Comparison of ENCODE assay signal across 9 mouse cellular contexts in the genomic region with DNA sequence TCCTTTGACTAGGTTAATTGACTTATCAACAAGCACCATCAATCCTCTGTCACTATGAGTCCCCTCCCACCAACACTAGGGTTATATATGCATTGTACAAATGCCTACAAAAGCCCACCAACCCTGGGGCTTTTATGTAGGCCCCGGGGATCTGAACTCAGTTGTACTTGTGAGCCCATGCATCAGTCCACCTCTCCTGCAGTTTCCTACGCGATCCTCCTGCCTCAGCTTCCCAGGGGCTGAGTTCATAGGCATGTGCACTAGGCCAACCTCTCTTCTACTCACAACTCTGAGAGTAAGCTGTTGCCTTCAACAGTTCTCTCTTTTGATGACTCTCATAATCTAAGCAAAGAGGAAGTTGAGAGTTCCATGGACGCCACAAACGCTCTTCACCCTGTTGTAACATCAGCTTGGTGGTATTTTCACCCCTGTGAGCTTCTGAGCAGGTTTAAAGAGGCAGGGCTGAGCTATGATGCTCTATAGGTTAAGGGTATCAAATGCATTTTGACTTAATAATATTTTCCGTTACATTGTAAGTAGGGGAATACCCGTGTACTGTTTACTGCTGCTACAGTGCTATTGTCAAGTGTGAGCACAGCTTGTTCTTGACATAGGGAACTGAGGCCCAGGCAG. TPM values are rescaled to one million over a fixed set of nuclear protein-coding genes. Genes with fewer than 3 reads are reported as not detected.
A peak's percentile ranks its signal among the peaks of the same experiment; 100 is the strongest.
DNase-seq lines count a peak whose midpoint lies in the region; ATAC-seq and TF ChIP-seq lines count a peak whose summit lies in the region.
"Had no signal": no experiment of that assay in that cellular context is flagged by ENCODE, and none has a peak within 500 bp of the region (broad histone marks: within the 10 kb centered on the region; RNA-seq: fewer than 3 reads in every experiment).

No protein-coding gene starts in this region.

- no peaks in the 10 kb centered on the region for H3K79me2 ChIP-seq in MEL (ENCODE audit: control insufficient read depth, insufficient read depth, low read length, poor library complexity)

- TF ChIP-seq POLR2A in MEL (IDR thresholded peaks at IDR 0.05; ENCODE audit: control insufficient read depth in 1 of 2, insufficient read depth in 1 of 2, low read depth in 1 of 2, low read length in 2 of 2, poor library complexity in 1 of 2): no peak
- no peak for TF ChIP-seq POLR2A in olfactory bulb, adult 2 months (IDR thresholded peaks at IDR 0.05; ENCODE audit: insufficient read depth, low read depth, low read length)

- H3K36me3 ChIP-seq in liver, embryonic 15.5 days (replicated peaks): no peaks in the 10 kb centered on the region
- H3K36me3 ChIP-seq in MEL (ENCODE audit: control insufficient read depth in 1 of 2, insufficient read depth in 2 of 2, low read length in 2 of 2): peaks cover 0 to 33% of the 10 kb centered on the region in 2 experiments; a peak in 2 of 4 replicates
- no peaks in the 10 kb centered on the region for H3K36me3 ChIP-seq in heart, embryonic 16.5 days (ENCODE audit: control insufficient read depth, insufficient read depth)

- peak overlapping the region; percentile 51 for H3K27ac ChIP-seq in liver, embryonic 15.5 days (replicated peaks)
- peak overlapping the region; percentile 10; the same call in 1 of the 2 replicates for H3K27ac ChIP-seq in MEL (ENCODE audit: control insufficient read depth, low read depth, low read length)
- H3K27ac ChIP-seq in heart, embryonic 16.5 days (ENCODE audit: low read length): peak overlapping the region; percentile 47
- 0 out of 2 replicates have a peak overlapping the region, but pooled peaks have one; percentile 49 for H3K27ac ChIP-seq in olfactory bulb, adult 2 months (ENCODE audit: insufficient read depth, low read depth, low read length)

- no peak overlapping the region for H3K4me3 ChIP-seq in liver, embryonic 15.5 days (replicated peaks)
- H3K4me3 ChIP-seq in MEL (ENCODE audit: control insufficient read depth in 1 of 2, insufficient read depth in 1 of 2, low read depth in 2 of 2, low read length in 2 of 2): no peak overlapping the region
- no peak overlapping the region for H3K4me3 ChIP-seq in heart, embryonic 16.5 days (ENCODE audit: low read length)
- H3K4me3 ChIP-seq in olfactory bulb, adult 2 months (ENCODE audit: insufficient read depth, low read depth, low read length): no peak overlapping the region

- H3K4me2 ChIP-seq in liver, embryonic 15.5 days: no peak overlapping the region
- no peak overlapping the region for H3K4me2 ChIP-seq in heart, embryonic 16.5 days (ENCODE audit: low read depth, low read length)

- WGBS in liver, embryonic 15.5 days (ENCODE audit: insufficient replicate concordance): 66% methylated on average over 7 of the region's 7 CpGs
- WGBS in heart, embryonic 16.5 days: 82% methylated on average over 7 of the region's 7 CpGs
- 88% methylated on average over 7 of the region's 7 CpGs for WGBS in olfactory bulb, adult 2 months

- ATAC-seq in liver, embryonic 15.5 days (ENCODE audit: insufficient read depth): no peak
- no peak for ATAC-seq in heart, embryonic 16.5 days (replicated peaks; ENCODE audit: extremely low read depth, insufficient read depth, low FRiP score)

- no peak for DNase-seq in liver
- DNase-seq in MEL (ENCODE audit: low read depth, low spot score): peak; percentile 80
- DNase-seq in retina, postnatal 1 day: no peak
- no peak for DNase-seq in lung, postnatal 10 days
- DNase-seq: cerebellum, postnatal 36 days; thymus, postnatal 25 days had no signal

- H3K9me3 ChIP-seq in liver, embryonic 15.5 days (replicated peaks): no peaks in the 10 kb centered on the region
- no peaks in the 10 kb centered on the region for H3K9me3 ChIP-seq in MEL (replicated peaks; ENCODE audit: insufficient read depth, low read length)
- H3K9me3 ChIP-seq in heart, embryonic 16.5 days (replicated peaks; ENCODE audit: control insufficient read depth, low read length): no peaks in the 10 kb centered on the region

- TF ChIP-seq EP300 in MEL (IDR thresholded peaks at IDR 0.05; ENCODE audit: low read depth in 1 of 2, low read length in 2 of 2): no peak

- H3K27me3 ChIP-seq in liver, embryonic 15.5 days: peaks cover 15% of the 10 kb centered on the region
- no peaks in the 10 kb centered on the region for H3K27me3 ChIP-seq in MEL (ENCODE audit: control insufficient read depth in 1 of 2, insufficient read depth in 2 of 2, low read length in 2 of 2)
- no peaks in the 10 kb centered on the region for H3K27me3 ChIP-seq in heart, embryonic 16.5 days (ENCODE audit: control insufficient read depth, insufficient read depth, low read length)

- no peak overlapping the region for H3K9ac ChIP-seq in liver, embryonic 15.5 days
- H3K9ac ChIP-seq in MEL (ENCODE audit: control insufficient read depth, low read depth, low read length, poor library complexity, severe bottlenecking): no peak overlapping the region
- H3K9ac ChIP-seq in heart, embryonic 16.5 days (ENCODE audit: low read length): no peak overlapping the region

- no peak for TF ChIP-seq RAD21 in MEL (IDR thresholded peaks at IDR 0.05; ENCODE audit: low read depth, low read length)

- H3K4me1 ChIP-seq in liver, embryonic 15.5 days (replicated peaks): peaks cover 56% of the 10 kb centered on the region
- H3K4me1 ChIP-seq in MEL (ENCODE audit: control insufficient read depth in 1 of 2, insufficient read depth in 2 of 2, low read length in 2 of 2): peaks cover 20 to 45% of the 10 kb centered on the region in 2 experiments
- peaks cover 37% of the 10 kb centered on the region for H3K4me1 ChIP-seq in heart, embryonic 16.5 days (ENCODE audit: control insufficient read depth, insufficient read depth, low read length)
- H3K4me1 ChIP-seq in olfactory bulb, adult 2 months (ENCODE audit: control insufficient read depth, insufficient read depth, low read length): peaks cover 47% of the 10 kb centered on the region

- no peak for TF ChIP-seq CTCF in MEL (IDR thresholded peaks at IDR 0.05 in 2 of 3, conservative IDR thresholded peaks at IDR 0.05 in 1 of 3; ENCODE audit: control insufficient read depth in 1 of 3, insufficient read depth in 1 of 3, low read depth in 2 of 3, low read length in 3 of 3, poor library complexity in 1 of 3, severe bottlenecking in 1 of 3)
- no peak for TF ChIP-seq CTCF in olfactory bulb, adult 2 months (IDR thresholded peaks at IDR 0.05; ENCODE audit: insufficient read depth, low read depth, low read length)

TF ChIP-seq in MEL, 35 proteins besides CTCF, POLR2A, EP300 and RAD21:
- no peak for TF ChIP-seq KAT2A (conservative IDR thresholded peaks at IDR 0.05; ENCODE audit: low read depth, low read length)
- TF ChIP-seq TAL1 (IDR thresholded peaks at IDR 0.05; ENCODE audit: low read length): no peak
- TF ChIP-seq NRF1 (IDR thresholded peaks at IDR 0.05; ENCODE audit: insufficient read depth, low read depth, low read length, poor library complexity, severe bottlenecking): no peak
- TF ChIP-seq MEF2A (IDR thresholded peaks at IDR 0.05; ENCODE audit: extremely low read depth, insufficient replicate concordance, low read depth, low read length, poor library complexity, severe bottlenecking): no peak
- no peak for TF ChIP-seq CHD2 (IDR thresholded peaks at IDR 0.05; ENCODE audit: low read length)
- TF ChIP-seq TCF12 (IDR thresholded peaks at IDR 0.05; ENCODE audit: low read depth, low read length): no peak
- TF ChIP-seq ELF1 (IDR thresholded peaks at IDR 0.05; ENCODE audit: low read depth, low read length): no peak
- no peak for TF ChIP-seq MAZ (IDR thresholded peaks at IDR 0.05; ENCODE audit: low read depth, low read length)
- no peak for TF ChIP-seq ETS1 (IDR thresholded peaks at IDR 0.05; ENCODE audit: low read depth, low read length)
- TF ChIP-seq GABPA (IDR thresholded peaks at IDR 0.05; ENCODE audit: low read depth, low read length): no peak
- no peak for TF ChIP-seq BHLHE40 (IDR thresholded peaks at IDR 0.05; ENCODE audit: borderline replicate concordance, low read depth, low read length)
- no peak for TF ChIP-seq SMC3 (IDR thresholded peaks at IDR 0.05; ENCODE audit: low read depth, low read length)
- TF ChIP-seq TBP (IDR thresholded peaks at IDR 0.05; ENCODE audit: low read depth, low read length): no peak
- TF ChIP-seq MXI1 (IDR thresholded peaks at IDR 0.05; ENCODE audit: low read depth, low read length): no peak
- TF ChIP-seq SIN3A (IDR thresholded peaks at IDR 0.05; ENCODE audit: low read length): no peak
- TF ChIP-seq ZC3H11A (IDR thresholded peaks at IDR 0.05; ENCODE audit: low read depth, low read length): no peak
- TF ChIP-seq JUND (IDR thresholded peaks at IDR 0.05; ENCODE audit: low read depth, low read length): no peak

RNA-seq across cellular contexts. Expression of a gene that starts 29.8 kb away (rescaled TPM):
- 33.8 and 35.7 TPM in 2 replicates for polyA plus RNA-seq in liver, embryonic 15.5 days (2015; fragmentation: Nextera tagmentation; extraction: Ambion mirVana)
- 73.8 and 78.5 TPM in 2 replicates for total RNA-seq in MEL (2012; rRNA removed)
- polyA plus RNA-seq in MEL (2012; ENCODE audit: insufficient read depth in 1 of 2, insufficient read length in 2 of 2, low read depth in 1 of 2, low replicate concordance in 2 of 2, missing spikeins in 1 of 2): 100 to 1,000 TPM in 1 of 2 experiments, 10 to 100 TPM in 1; 95.6 to 730 TPM
- 82.7 and 84.9 TPM in 2 replicates for polyA plus RNA-seq in heart, embryonic 16.5 days (2015; fragmentation: Nextera tagmentation; extraction: Ambion mirVana)
- polyA plus RNA-seq in olfactory bulb, adult 2 months (2012; ENCODE audit: insufficient read depth, insufficient read length, low replicate concordance, missing spikeins): not detected in 2 replicates

RNA-seq across cellular contexts. Expression of a gene that starts 30.4 kb away (rescaled TPM):
- polyA plus RNA-seq in liver, embryonic 15.5 days (2015; fragmentation: Nextera tagmentation; extraction: Ambion mirVana): 29.6 and 31.2 TPM in 2 replicates
- total RNA-seq in MEL (2012; rRNA removed): 0.96 and 1.0 TPM in 2 replicates
- polyA plus RNA-seq in MEL (2012; ENCODE audit: insufficient read depth in 1 of 2, insufficient read length in 2 of 2, low read depth in 1 of 2, low replicate concordance in 2 of 2, missing spikeins in 1 of 2): 1 to 10 TPM in 1 of 2 experiments, not detected in 1; 5.0 TPM
- polyA plus RNA-seq in heart, embryonic 16.5 days (2015; fragmentation: Nextera tagmentation; extraction: Ambion mirVana): 35.5 and 35.7 TPM in 2 replicates
- not detected in 2 replicates for polyA plus RNA-seq in olfactory bulb, adult 2 months (2012; ENCODE audit: insufficient read depth, insufficient read length, low replicate concordance, missing spikeins)
